Comparison of ENCODE assay signal across 9 mouse cellular contexts in genomic region chr10:81432169-81432867, GRCm38 (mm10). TPM values are rescaled to one million over a fixed set of nuclear protein-coding genes. Genes with fewer than 3 reads are reported as not detected.
DNase-seq lines count a peak whose midpoint lies in the region; ATAC-seq and TF ChIP-seq lines count a peak whose summit lies in the region.
"Had no signal": no experiment of that assay in that cellular context is flagged by ENCODE, and none has a peak within 500 bp of the region (broad histone marks: within the 10 kb centered on the region; RNA-seq: fewer than 3 reads in every experiment).

No protein-coding gene starts in this region.

- H3K27me3 ChIP-seq in heart, embryonic 13.5 days (replicated peaks): peaks cover 13% of the 10 kb centered on the region; the same call in 1 of the 2 replicates
- H3K27me3 ChIP-seq in embryonic facial prominence, embryonic 10.5 days (replicated peaks; ENCODE audit: low read depth, poor library complexity, severe bottlenecking): peaks cover 55% of the 10 kb centered on the region
- peaks cover 39% of the 10 kb centered on the region for H3K27me3 ChIP-seq in hindbrain, embryonic 12.5 days
- peaks cover 29% of the 10 kb centered on the region for H3K27me3 ChIP-seq in liver, embryonic 11.5 days (replicated peaks; ENCODE audit: control insufficient read depth, insufficient read depth, low read length)
- no peaks in the 10 kb centered on the region for H3K27me3 ChIP-seq in small intestine, adult 2 months (ENCODE audit: control insufficient read depth, insufficient read depth, low read length)

- TF ChIP-seq POLR2A in small intestine, adult 2 months (IDR thresholded peaks at IDR 0.05; ENCODE audit: low read depth, low read length): no peak

- H3K9ac ChIP-seq in heart, embryonic 13.5 days: no peak overlapping the region
- H3K9ac ChIP-seq in hindbrain, embryonic 12.5 days: no peak overlapping the region
- H3K9ac ChIP-seq in liver, embryonic 11.5 days (ENCODE audit: low read depth, low read length): no peak overlapping the region

- H3K4me2 ChIP-seq in heart, embryonic 13.5 days: peak overlapping the region; percentile 66
- H3K4me2 ChIP-seq in hindbrain, embryonic 12.5 days (replicated peaks): peak overlapping the region; percentile 48
- H3K4me2 ChIP-seq in liver, embryonic 11.5 days: peak overlapping the region; percentile 60

- no peaks in the 10 kb centered on the region for H3K9me3 ChIP-seq in heart, embryonic 13.5 days
- H3K9me3 ChIP-seq in embryonic facial prominence, embryonic 10.5 days: 0 out of 2 replicates have a peak, but pooled peaks cover 4% of the 10 kb centered on the region
- H3K9me3 ChIP-seq in hindbrain, embryonic 12.5 days (replicated peaks): no peaks in the 10 kb centered on the region
- no peaks in the 10 kb centered on the region for H3K9me3 ChIP-seq in liver, embryonic 11.5 days (ENCODE audit: control insufficient read depth, low read length)
- H3K9me3 ChIP-seq: G1E had no signal

- no peak overlapping the region for H3K27ac ChIP-seq in heart, embryonic 13.5 days (replicated peaks)
- H3K27ac ChIP-seq in embryonic facial prominence, embryonic 10.5 days (replicated peaks): no peak overlapping the region
- no peak overlapping the region for H3K27ac ChIP-seq in hindbrain, embryonic 12.5 days
- no peak overlapping the region for H3K27ac ChIP-seq in liver, embryonic 11.5 days (ENCODE audit: low read depth, low read length)
- H3K27ac ChIP-seq in small intestine, adult 2 months (ENCODE audit: insufficient read depth, low read depth, low read length): no peak overlapping the region

- 59% methylated on average over 21 of the region's 21 CpGs for WGBS in heart, embryonic 13.5 days
- 64% methylated on average over 21 of the region's 21 CpGs for WGBS in embryonic facial prominence, embryonic 10.5 days
- 64% methylated on average over 21 of the region's 21 CpGs for WGBS in hindbrain, embryonic 12.5 days
- WGBS in liver, embryonic 11.5 days: 61% methylated on average over 21 of the region's 21 CpGs
- WGBS in small intestine, adult 2 months: 50% methylated on average over 21 of the region's 21 CpGs

- H3K4me1 ChIP-seq in heart, embryonic 13.5 days: peaks cover 47% of the 10 kb centered on the region
- peaks cover 40% of the 10 kb centered on the region for H3K4me1 ChIP-seq in embryonic facial prominence, embryonic 10.5 days
- H3K4me1 ChIP-seq in hindbrain, embryonic 12.5 days: peaks cover 29% of the 10 kb centered on the region
- peaks cover 19% of the 10 kb centered on the region for H3K4me1 ChIP-seq in liver, embryonic 11.5 days (replicated peaks; ENCODE audit: control insufficient read depth, insufficient read depth, low read length)
- peaks cover 36% of the 10 kb centered on the region for H3K4me1 ChIP-seq in small intestine, adult 2 months (ENCODE audit: control insufficient read depth, insufficient read depth, insufficient read length, low read length)

- no peak for DNase-seq in heart, adult 18-20 months
- no peak for DNase-seq in embryonic facial prominence, embryonic 10.5 days (ENCODE audit: low spot score)
- DNase-seq in liver, embryonic 11.5 days (ENCODE audit: low spot score): peak; percentile 38
- DNase-seq in right cerebral cortex, postnatal 10 days (ENCODE audit: low spot score in 2 of 2): no peak
- no peak for DNase-seq in ovary, postnatal 14 days (ENCODE audit: low spot score)

- no peak for ATAC-seq in heart, embryonic 13.5 days (ENCODE audit: extremely low read depth, insufficient number of reproducible peaks, low FRiP score, low TSS enrichment)
- ATAC-seq in hindbrain, embryonic 12.5 days (ENCODE audit: low FRiP score): no peak
- ATAC-seq in liver, embryonic 11.5 days (replicated peaks; ENCODE audit: low FRiP score): no peak

- no peak for TF ChIP-seq CTCF in small intestine, adult 2 months (IDR thresholded peaks at IDR 0.05; ENCODE audit: extremely low read depth, insufficient read length, insufficient replicate concordance, low read depth, low read length)

- H3K4me3 ChIP-seq in heart, embryonic 13.5 days: peak overlapping the region; percentile 34; the same call in 1 of the 2 replicates
- H3K4me3 ChIP-seq in embryonic facial prominence, embryonic 10.5 days: peak overlapping the region; percentile 41
- H3K4me3 ChIP-seq in hindbrain, embryonic 12.5 days: no peak overlapping the region
- no peak overlapping the region for H3K4me3 ChIP-seq in liver, embryonic 11.5 days (ENCODE audit: low read depth, low read length)
- peak overlapping the region; percentile 25 for H3K4me3 ChIP-seq in small intestine, adult 2 months (ENCODE audit: low read depth, low read length)

- H3K36me3 ChIP-seq in heart, embryonic 13.5 days: no peaks in the 10 kb centered on the region
- H3K36me3 ChIP-seq in embryonic facial prominence, embryonic 10.5 days (replicated peaks): no peaks in the 10 kb centered on the region
- no peaks in the 10 kb centered on the region for H3K36me3 ChIP-seq in hindbrain, embryonic 12.5 days
- no peaks in the 10 kb centered on the region for H3K36me3 ChIP-seq in liver, embryonic 11.5 days (ENCODE audit: control insufficient read depth, insufficient read depth, low read length)
- no peaks in the 10 kb centered on the region for H3K36me3 ChIP-seq in small intestine, adult 2 months (ENCODE audit: control insufficient read depth, insufficient read depth, low read length)
- H3K36me3 ChIP-seq: G1E had no signal

RNA-seq across cellular contexts. Expression of gene Nfic, which starts 23.1 kb away (rescaled TPM):
- 56.6 and 57.4 TPM in 2 replicates for polyA plus RNA-seq in heart, embryonic 13.5 days (2015; fragmentation: Nextera tagmentation; extraction: Ambion mirVana)
- 10 to 100 TPM; 91.0 to 93.4 TPM for total RNA-seq in heart, adult 18-20 months (2021)
- polyA plus RNA-seq in embryonic facial prominence, embryonic 10.5 days (2016; fragmentation: Nextera tagmentation; extraction: Ambion mirVana): 12.5 and 20.2 TPM in 2 replicates
- 30.9 and 31.5 TPM in 2 replicates for polyA plus RNA-seq in hindbrain, embryonic 12.5 days (2016; fragmentation: Nextera tagmentation; extraction: Ambion mirVana)
- 15.4 and 21.4 TPM in 2 replicates for polyA plus RNA-seq in liver, embryonic 11.5 days (2014; fragmentation: Nextera tagmentation; extraction: Ambion mirVana)
- 15.5 and 19.4 TPM in 2 replicates for polyA plus RNA-seq in small intestine, adult 2 months (2012; rRNA removed)

RNA-seq across cellular contexts. Expression of gene Smim24, which starts 39.5 kb away (rescaled TPM):
- 2.7 and 3.1 TPM in 2 replicates for polyA plus RNA-seq in heart, embryonic 13.5 days (2015; fragmentation: Nextera tagmentation; extraction: Ambion mirVana)
- total RNA-seq in heart, adult 18-20 months (2021): 1 to 10 TPM; 1.9 to 2.2 TPM
- polyA plus RNA-seq in embryonic facial prominence, embryonic 10.5 days (2016; fragmentation: Nextera tagmentation; extraction: Ambion mirVana): 2.0 and 2.8 TPM in 2 replicates
- polyA plus RNA-seq in hindbrain, embryonic 12.5 days (2016; fragmentation: Nextera tagmentation; extraction: Ambion mirVana): 1.9 and 2.7 TPM in 2 replicates
- polyA plus RNA-seq in liver, embryonic 11.5 days (2014; fragmentation: Nextera tagmentation; extraction: Ambion mirVana): 3.8 and 4.5 TPM in 2 replicates
- polyA plus RNA-seq in small intestine, adult 2 months (2012; rRNA removed): 2,702 and 6,898 TPM in 2 replicates

RNA-seq across cellular contexts. Expression of gene Gm48552, which starts 43.5 kb away (rescaled TPM):
- 0.82 and 1.1 TPM in 2 replicates for polyA plus RNA-seq in heart, embryonic 13.5 days (2015; fragmentation: Nextera tagmentation; extraction: Ambion mirVana)
- under 1 TPM in 1 of 2 experiments, not detected in 1; 0.51 TPM for total RNA-seq in heart, adult 18-20 months (2021)
- 1.8 and 3.1 TPM in 2 replicates for polyA plus RNA-seq in embryonic facial prominence, embryonic 10.5 days (2016; fragmentation: Nextera tagmentation; extraction: Ambion mirVana)
- 1.1 and 2.4 TPM in 2 replicates for polyA plus RNA-seq in hindbrain, embryonic 12.5 days (2016; fragmentation: Nextera tagmentation; extraction: Ambion mirVana)
- polyA plus RNA-seq in liver, embryonic 11.5 days (2014; fragmentation: Nextera tagmentation; extraction: Ambion mirVana): 0.62 and 0.67 TPM in 2 replicates
- 2.9 and 5.0 TPM in 2 replicates for polyA plus RNA-seq in small intestine, adult 2 months (2012; rRNA removed)

RNA-seq across cellular contexts. Expression of gene Gm48551, which starts 48.1 kb away (rescaled TPM):
- 2.1 and 2.3 TPM in 2 replicates for polyA plus RNA-seq in heart, embryonic 13.5 days (2015; fragmentation: Nextera tagmentation; extraction: Ambion mirVana)
- total RNA-seq in heart, adult 18-20 months (2021): 1 to 10 TPM in 1 of 2 experiments, under 1 TPM in 1; 0.65 to 2.3 TPM
- 2.7 TPM in 2 replicates for polyA plus RNA-seq in embryonic facial prominence, embryonic 10.5 days (2016; fragmentation: Nextera tagmentation; extraction: Ambion mirVana)
- polyA plus RNA-seq in hindbrain, embryonic 12.5 days (2016; fragmentation: Nextera tagmentation; extraction: Ambion mirVana): 5.7 and 5.9 TPM in 2 replicates
- 1.3 and 1.9 TPM in 2 replicates for polyA plus RNA-seq in liver, embryonic 11.5 days (2014; fragmentation: Nextera tagmentation; extraction: Ambion mirVana)
- polyA plus RNA-seq in small intestine, adult 2 months (2012; rRNA removed): 1.8 and 4.8 TPM in 2 replicates

RNA-seq across cellular contexts. Expression of gene Dohh, which starts 48.1 kb away (rescaled TPM):
- polyA plus RNA-seq in heart, embryonic 13.5 days (2015; fragmentation: Nextera tagmentation; extraction: Ambion mirVana): 69.7 and 73.6 TPM in 2 replicates
- total RNA-seq in heart, adult 18-20 months (2021): 10 to 100 TPM; 49.9 to 59.6 TPM
- 105 and 109 TPM in 2 replicates for polyA plus RNA-seq in embryonic facial prominence, embryonic 10.5 days (2016; fragmentation: Nextera tagmentation; extraction: Ambion mirVana)
- 62.7 and 67.5 TPM in 2 replicates for polyA plus RNA-seq in hindbrain, embryonic 12.5 days (2016; fragmentation: Nextera tagmentation; extraction: Ambion mirVana)
- polyA plus RNA-seq in liver, embryonic 11.5 days (2014; fragmentation: Nextera tagmentation; extraction: Ambion mirVana): 97.4 and 99.3 TPM in 2 replicates
- polyA plus RNA-seq in small intestine, adult 2 months (2012; rRNA removed): 86.8 and 113 TPM in 2 replicates

Comparison
In these comparisons a context has a peak if more than half of its experiments do, and no peak if none do; other contexts are left out.
1. H3K4me3 ChIP-seq: peak in heart, embryonic 13.5 days (single experiment), embryonic facial prominence, embryonic 10.5 days (single experiment) and small intestine, adult 2 months (single experiment); none in hindbrain, embryonic 12.5 days (single experiment) and liver, embryonic 11.5 days (single experiment).
2. RNA of gene Smim24, which starts 39.5 kb away (polyA plus RNA-seq): 2,702 to 6,898 TPM in small intestine, adult 2 months; 3.8 to 4.5 TPM in liver, embryonic 11.5 days, 2.7 to 3.1 TPM in heart, embryonic 13.5 days, 1.9 to 2.7 TPM in hindbrain, embryonic 12.5 days and 2.0 to 2.8 TPM in embryonic facial prominence, embryonic 10.5 days; every median in the first group is over 100 times any median in the second.
3. Peak in every context shown above with its lines, with median percentiles within 50 percentile points of each other: H3K4me2 ChIP-seq.